Mouse (Mus musculus) kidney, adult 2 months (tissue): ENCODE results near the gene Mcu. TPM values are rescaled to one million over a fixed set of nuclear protein-coding genes. Genes with fewer than 3 reads are reported as not detected.

ENCODE experiments used
- DNase-seq: peaks from one replicate; pipeline ENCODE4 v3.0.0; 2021
- H3K27ac ChIP-seq: fragments of 200-500 bp; 2 replicates; pipeline ENCODE4 v1.5.1; 2012; ENCODE audit warnings: low read depth, low read length, control low read depth, inconsistent platforms; ENCODE audit not compliant: insufficient read depth
- H3K27me3 ChIP-seq: fragments of 200-500 bp; replicated peaks from 2 replicates; pipeline ENCODE4 v1.6.1; 2012; ENCODE audit warnings: mild to moderate bottlenecking, moderate library complexity, low read length, inconsistent platforms; ENCODE audit not compliant: control insufficient read depth, insufficient read depth
- H3K36me3 ChIP-seq: fragments of 200-500 bp; 2 replicates; pipeline ENCODE4 v1.6.1; 2012; ENCODE audit warnings: mild to moderate bottlenecking, moderate library complexity, low read length, inconsistent platforms; ENCODE audit not compliant: control insufficient read depth, insufficient read depth
- H3K4me1 ChIP-seq: fragments of 200-500 bp; 2 replicates; pipeline ENCODE4 v1.6.1; 2011; ENCODE audit warnings: low read length; ENCODE audit not compliant: control insufficient read depth, insufficient read depth
- H3K4me3 ChIP-seq: fragments of 200-500 bp; 2 replicates; pipeline ENCODE4 v1.5.1; 2011; ENCODE audit warnings: mild to moderate bottlenecking, low read depth, low read length, control low read depth; ENCODE audit not compliant: insufficient read depth
- CTCF ChIP-seq: fragments of 200-500 bp; conservative IDR thresholded peaks from 2 replicates; pipeline ENCODE4 v1.5.1; 2011; ENCODE audit warnings: low read depth, mild to moderate bottlenecking, control low read depth, low read length, moderate library complexity, mixed read lengths; ENCODE audit not compliant: insufficient read depth, insufficient read length
- POLR2A ChIP-seq: fragments of 200-500 bp; IDR thresholded peaks from one replicate; pipeline ENCODE4 v1.6.1; 2011; ENCODE audit warnings: low read depth, low read length, control low read depth
- WGBS: fragments of 180-500 bp; shearing (Covaris S2); methylation state at CpG from one replicate; pipeline ENCODE4 v1.1.7; 2018; 5-methylcytosine and 5-hydroxymethylcytosine counted together
- polyA plus RNA-seq: library from polyadenylated mRNA; depleted of rRNA; stranded (reverse); fragments of >200 nt; gene quantifications from 2 replicates; pipeline ENCODE4 v1.2.3, GENCODE M21; 2012

Mcu gene
- polyA plus RNA-seq, 1 experiment: 16.2 TPM

- no peak for DNase-seq
- no peak for TF ChIP-seq POLR2A
- no peak for TF ChIP-seq CTCF
- H3K4me3 ChIP-seq: no peak overlapping the region
- WGBS: 97% methylated on average over 9 of the region's 9 CpGs
- H3K27me3 ChIP-seq: no peaks in the 10 kb centered on the region
- 0 out of 2 replicates have a peak, but pooled peaks cover 7% of the 10 kb centered on the region for H3K4me1 ChIP-seq
- H3K27ac ChIP-seq: no peak overlapping the region
- H3K36me3 ChIP-seq: no peaks in the 10 kb centered on the region
These were observed 25.9 kb downstream of the Mcu start for GRCm38 (mm10) chr10:59590606-59591005.

GRCm38 (mm10) chr10:59589856-59590255 is 26.6 kb downstream of the Mcu start:
- Histone ChIP-seq H3K4me1 (0 out of 2 replicates have a peak, but pooled peaks cover 7% of the 10 kb centered on the region), H3K4me3 (no peak overlapping the region), H3K36me3 (no peaks in the 10 kb centered on the region), H3K27ac (no peak overlapping the region), H3K27me3 (no peaks in the 10 kb centered on the region)
- no peak for TF ChIP-seq POLR2A
- TF ChIP-seq CTCF: no peak
- no peak for DNase-seq
- WGBS: 91% methylated on average over 13 of the region's 13 CpGs

GRCm38 (mm10) chr10:59589420-59589819 is 27.1 kb downstream of the Mcu start:
- no peaks in the 10 kb centered on the region for H3K36me3 ChIP-seq
- H3K4me3 ChIP-seq: no peak overlapping the region
- no peak for TF ChIP-seq POLR2A
- no peak for TF ChIP-seq CTCF
- H3K27ac ChIP-seq: no peak overlapping the region
- H3K4me1 ChIP-seq: 0 out of 2 replicates have a peak, but pooled peaks cover 7% of the 10 kb centered on the region
- 86% methylated on average over 7 of the region's 7 CpGs for WGBS
- H3K27me3 ChIP-seq: no peaks in the 10 kb centered on the region
- DNase-seq: no peak

- Histone ChIP-seq H3K36me3 (no peaks in the 10 kb centered on the region), H3K4me1 (no peaks in the 10 kb centered on the region), H3K4me3 (no peak overlapping the region), H3K27ac (no peak overlapping the region), H3K27me3 (no peaks in the 10 kb centered on the region)
- TF ChIP-seq CTCF (no peak), POLR2A (no peak)
- no peak for DNase-seq
- 73% methylated on average over 7 of the region's 7 CpGs for WGBS
These were observed 28.4 kb downstream of the Mcu start for GRCm38 (mm10) chr10:59588135-59588534.

GRCm38 (mm10) chr10:59586821-59587220 is 29.7 kb downstream of the Mcu start:
- Histone ChIP-seq H3K4me1 (no peaks in the 10 kb centered on the region), H3K36me3 (no peaks in the 10 kb centered on the region), H3K27me3 (no peaks in the 10 kb centered on the region), H3K27ac (no peak overlapping the region), H3K4me3 (no peak overlapping the region)
- WGBS: 90% methylated on average over 15 of the region's 15 CpGs
- DNase-seq: no peak
- TF ChIP-seq POLR2A (no peak), CTCF (no peak)

- H3K4me1 ChIP-seq: no peaks in the 10 kb centered on the region; the same call in 1 of the 2 replicates
- no peaks in the 10 kb centered on the region for H3K36me3 ChIP-seq
- no peak overlapping the region for H3K27ac ChIP-seq
- TF ChIP-seq POLR2A: no peak
- no peak for TF ChIP-seq CTCF
- WGBS: 88% methylated on average over 5 of the region's 5 CpGs
- H3K27me3 ChIP-seq: no peaks in the 10 kb centered on the region
- H3K4me3 ChIP-seq: no peak overlapping the region
- DNase-seq: no peak
These were observed 30.9 kb downstream of the Mcu start for GRCm38 (mm10) chr10:59585621-59586020.

- H3K36me3 ChIP-seq: no peaks in the 10 kb centered on the region
- no peak overlapping the region for H3K27ac ChIP-seq
- H3K27me3 ChIP-seq: no peaks in the 10 kb centered on the region
- H3K4me1 ChIP-seq: peaks cover 8% of the 10 kb centered on the region; the same call in 1 of the 2 replicates
- no peak overlapping the region for H3K4me3 ChIP-seq
- WGBS: 92% methylated on average over 1 of the region's 1 CpGs
- TF ChIP-seq CTCF: no peak
- TF ChIP-seq POLR2A: no peak
- DNase-seq: no peak
These were observed 34.5 kb downstream of the Mcu start for GRCm38 (mm10) chr10:59581826-59582543.
